Mouse (Mus musculus) Patski (cell line): ENCODE measurements at regions not wholly inside any gene's neighbourhood (a gene's known extent, or its start where the extent isn't known, plus 50 kb on each side); places are given as distances from the start of the nearest gene placed in this dataset.
"Not testable (repeated sequence)": the region's sequence is repeated elsewhere in the genome, so short reads cannot be mapped to it uniquely, and the experiment has no call there.

Source experiments
- ATAC-seq: fragments of 100-300 bp; one replicate; pipeline ENCODE4 v1.8.0; 2021
- CTCF ChIA-PET: fragments of 350-600 bp; sonication (Branson Sonifier 250); formaldehyde crosslinking; loops from one replicate; lab custom pipeline; 2022; ENCODE audit warnings: inconsistent platforms; lab: Charles Lee
- POLR2A ChIA-PET: fragments of 350-600 bp; sonication (Branson Sonifier 250); formaldehyde crosslinking; loops from one replicate; lab custom pipeline; 2022; ENCODE audit warnings: antibody characterized with exemption, inconsistent platforms; lab: Charles Lee
- DNase-seq: peaks from one replicate; pipeline ENCODE4 v3.0.0-alpha.2; 2011; ENCODE audit warnings: low read depth, low spot score
- H3K27me3 ChIP-seq: fragments of 371-371 bp; one replicate; pipeline ENCODE4 v1.5.1; 2021
- CTCF ChIP-seq: fragments of 100-300 bp; IDR thresholded peaks from one replicate; pipeline ENCODE4 v1.5.1; 2021
- in situ Hi-C: fragments of 300-500 bp; cut with MboI; formaldehyde crosslinking; loops from 3 replicates; pipeline ENCODE4 v1.11.1; 2018; ENCODE audit warnings: low pct_unique_long_range_greater_than_20kb, mixed read lengths

- in situ Hi-C loops, ATAC-seq, H3K27me3 ChIP-seq, POLR2A ChIA-PET, CTCF ChIA-PET, DNase-seq: not testable (repeated sequence)
Measured at GRCm38 (mm10) chr5:109842186-109842978, 80.8 kb upstream of the Gm15446 start.

- POLR2A ChIA-PET, DNase-seq, ATAC-seq, H3K27me3 ChIP-seq, in situ Hi-C loops, CTCF ChIA-PET: not testable (repeated sequence)
Measured at GRCm38 (mm10) chr5:109844236-109844635, 79.0 kb upstream of the Gm15446 start.

- ChIA-PET POLR2A (no interaction called here), CTCF (no interaction called here)
- ATAC-seq (no peak), DNase-seq (no peak)
- in situ Hi-C loops: no loop called here
- no peaks in the 10 kb centered on the region for H3K27me3 ChIP-seq
- no peak for TF ChIP-seq CTCF
Measured at GRCm38 (mm10) chr5:109844753-109845186, 78.4 kb upstream of the Gm15446 start.

- H3K27me3 ChIP-seq, DNase-seq, ATAC-seq, in situ Hi-C loops, POLR2A ChIA-PET, CTCF ChIA-PET: not testable (repeated sequence)
Measured at GRCm38 (mm10) chr5:109851225-109851624, 72.0 kb upstream of the Gm15446 start.

- no peaks in the 10 kb centered on the region for H3K27me3 ChIP-seq
- in situ Hi-C loops: no loop called here
- ChIA-PET CTCF (no interaction called here), POLR2A (no interaction called here)
- DNase-seq (no peak), ATAC-seq (no peak)
- TF ChIP-seq CTCF: no peak
Measured at GRCm38 (mm10) chr5:109860402-109860801, 62.8 kb upstream of the Gm15446 start.

- ATAC-seq, POLR2A ChIA-PET, DNase-seq, in situ Hi-C loops, CTCF ChIA-PET, H3K27me3 ChIP-seq: not testable (repeated sequence)
Measured at GRCm38 (mm10) chr5:109864517-109864916, 58.7 kb upstream of the Gm15446 start.

GRCm38 (mm10) chr5:109865628-109866027 is 57.6 kb upstream of the Gm15446 start:
- no peaks in the 10 kb centered on the region for H3K27me3 ChIP-seq
- no peak for TF ChIP-seq CTCF
- POLR2A ChIA-PET: no interaction called here
- in situ Hi-C loops: no loop called here
- ATAC-seq (no peak), DNase-seq (no peak)
- CTCF ChIA-PET: interaction anchor here (0.9 kb wide), 1 partner anchor 267 kb away, joined by 3 read pairs; no protein-coding TSS in a partner anchor

GRCm38 (mm10) chr5:109866337-109867126 is 56.7 kb upstream of the Gm15446 start:
- in situ Hi-C loops: no loop called here
- ATAC-seq (peak; percentile 100), DNase-seq (peak; percentile 38)
- no peaks in the 10 kb centered on the region for H3K27me3 ChIP-seq
- TF ChIP-seq CTCF: no peak
- ChIA-PET POLR2A (interaction anchor here (0.8 kb wide), 1 partner anchor 191 kb away, joined by 3 read pairs; no protein-coding TSS in a partner anchor), CTCF (interaction anchor here (0.9 kb wide), 1 partner anchor 268 kb away, joined by 3 read pairs; no protein-coding TSS in a partner anchor)

GRCm38 (mm10) chr5:109867221-109867620 is 56.0 kb upstream of the Gm15446 start:
- H3K27me3 ChIP-seq, DNase-seq, in situ Hi-C loops, CTCF ChIA-PET, ATAC-seq: not testable (repeated sequence)
- POLR2A ChIA-PET: interaction anchor here (0.8 kb wide), 1 partner anchor 190 kb away, joined by 3 read pairs; no protein-coding TSS in a partner anchor
